Mouse (Mus musculus): ENCODE measurements around the gene Rabgef1. TPM values are rescaled to one million over a fixed set of nuclear protein-coding genes. Genes with fewer than 3 reads are reported as not detected.

Gene Rabgef1
- polyA plus RNA-seq, 1 experiment: 29.9 TPM

DNA sequence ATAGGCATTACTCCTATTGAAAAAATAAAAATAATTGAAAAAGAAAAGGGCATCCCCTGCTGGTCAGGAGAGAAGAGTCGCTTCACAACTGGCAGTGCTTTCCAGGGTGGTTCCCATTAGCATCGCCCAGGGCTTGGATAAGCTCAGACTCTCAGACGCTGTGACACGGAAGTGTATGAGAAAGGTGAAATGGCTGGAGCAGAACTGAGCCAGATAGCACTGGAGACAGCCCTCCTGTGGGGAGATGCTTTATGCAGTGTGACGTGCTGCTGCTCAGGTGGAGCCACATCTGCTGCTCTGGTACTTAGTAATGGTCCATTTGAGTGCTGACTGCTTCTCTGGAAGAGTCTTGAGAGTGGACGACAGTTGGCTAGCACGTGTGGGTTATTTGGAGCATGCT lies 8.8 kb downstream of the Rabgef1 start:
- no peak overlapping the region for H3K9ac ChIP-seq (ENCODE audit: low read depth, poor library complexity, severe bottlenecking)
- TF ChIP-seq CTCF (IDR thresholded peaks at IDR 0.05; ENCODE audit: low read depth, low read length) (no peak), POLR2A (IDR thresholded peaks at IDR 0.05; ENCODE audit: insufficient read depth, low read length) (no peak), EP300 (IDR thresholded peaks at IDR 0.05; ENCODE audit: insufficient read depth, low read depth, low read length) (no peak)
- no peaks in the 10 kb centered on the region for H3K27me3 ChIP-seq (ENCODE audit: control insufficient read depth, insufficient read depth, low read length, poor library complexity, severe bottlenecking)
- no peaks in the 10 kb centered on the region for H3K4me1 ChIP-seq (ENCODE audit: control insufficient read depth, insufficient read depth, low read length)
- no peaks in the 10 kb centered on the region for H3K9me3 ChIP-seq (replicated peaks; ENCODE audit: control insufficient read depth, insufficient read depth, low read length, poor library complexity, severe bottlenecking)
- H3K27ac ChIP-seq (ENCODE audit: insufficient read depth, low read length): no peak overlapping the region
- no peaks in the 10 kb centered on the region for H3K36me3 ChIP-seq (ENCODE audit: control insufficient read depth, insufficient read depth, low read length, poor library complexity, severe bottlenecking)
- H3K4me3 ChIP-seq (ENCODE audit: low read depth, low read length): 0 out of 2 replicates have a peak overlapping the region, but pooled peaks have one; percentile 1

DNA sequence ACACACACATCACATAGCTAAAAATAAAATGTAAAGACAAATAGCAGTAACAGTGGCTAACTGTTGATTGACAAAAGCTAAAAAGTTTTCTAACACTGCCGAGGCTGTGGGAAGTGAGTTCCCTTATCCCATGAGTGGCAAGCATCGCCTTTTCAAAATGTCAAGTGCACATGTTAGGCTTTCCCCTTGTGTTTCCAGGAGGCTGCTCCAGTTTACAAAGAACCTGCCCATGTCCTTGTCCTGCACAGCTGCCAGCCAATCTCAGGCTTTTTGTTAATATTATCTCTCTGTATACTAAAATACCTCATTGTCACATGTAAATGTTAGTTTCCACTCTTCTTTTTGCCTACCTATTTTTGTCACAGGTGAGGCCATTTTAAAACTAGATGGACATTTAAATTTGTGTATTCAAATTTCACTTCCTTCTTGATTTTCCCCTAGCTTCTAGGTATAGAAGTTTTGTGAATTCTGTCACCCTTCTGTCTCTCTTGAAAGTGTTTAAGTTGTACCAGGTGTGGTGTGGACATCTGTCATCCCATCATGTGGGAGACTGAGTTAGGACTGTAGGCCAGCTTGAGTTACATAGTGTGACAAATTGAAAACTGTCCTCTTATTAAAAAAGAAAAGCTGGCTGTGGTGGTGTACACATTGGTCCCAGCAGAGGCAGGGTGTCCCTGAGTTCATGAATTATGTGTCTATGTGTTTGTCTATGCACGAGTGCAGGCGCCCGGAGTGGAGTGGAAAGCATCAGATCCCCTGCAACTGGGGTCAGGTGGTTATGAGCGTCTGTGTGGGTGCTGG lies 10.3 kb downstream of the Rabgef1 start:
- H3K27me3 ChIP-seq (ENCODE audit: control insufficient read depth, insufficient read depth, low read length, poor library complexity, severe bottlenecking): no peaks in the 10 kb centered on the region
- H3K36me3 ChIP-seq (ENCODE audit: control insufficient read depth, insufficient read depth, low read length, poor library complexity, severe bottlenecking): no peaks in the 10 kb centered on the region
- H3K4me1 ChIP-seq (ENCODE audit: control insufficient read depth, insufficient read depth, low read length): no peaks in the 10 kb centered on the region
- H3K27ac ChIP-seq (ENCODE audit: insufficient read depth, low read length): no peak overlapping the region
- H3K9ac ChIP-seq (ENCODE audit: low read depth, poor library complexity, severe bottlenecking): no peak overlapping the region
- H3K9me3 ChIP-seq (replicated peaks; ENCODE audit: control insufficient read depth, insufficient read depth, low read length, poor library complexity, severe bottlenecking): no peaks in the 10 kb centered on the region
- no peak overlapping the region for H3K4me3 ChIP-seq (ENCODE audit: low read depth, low read length)
- TF ChIP-seq POLR2A (IDR thresholded peaks at IDR 0.05; ENCODE audit: insufficient read depth, low read length) (no peak), EP300 (IDR thresholded peaks at IDR 0.05; ENCODE audit: insufficient read depth, low read depth, low read length) (no peak), CTCF (IDR thresholded peaks at IDR 0.05; ENCODE audit: low read depth, low read length) (no peak)

DNA sequence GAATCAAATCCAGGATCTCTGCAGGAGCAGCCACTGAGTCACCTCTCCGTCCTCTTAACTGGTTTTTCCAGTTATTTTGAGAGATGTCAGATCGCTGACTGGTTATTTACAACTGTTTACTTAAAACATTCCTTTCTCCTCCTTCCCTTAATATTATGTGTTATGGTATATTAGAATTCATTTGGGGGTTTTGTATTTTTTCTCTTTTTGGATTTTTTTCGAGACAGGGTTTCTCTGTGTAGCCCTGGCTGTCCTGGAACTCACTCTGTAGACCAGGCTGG lies 10.9 kb downstream of the Rabgef1 start:
- TF ChIP-seq POLR2A (IDR thresholded peaks at IDR 0.05; ENCODE audit: insufficient read depth, low read length) (no peak), EP300 (IDR thresholded peaks at IDR 0.05; ENCODE audit: insufficient read depth, low read depth, low read length) (no peak), CTCF (IDR thresholded peaks at IDR 0.05; ENCODE audit: low read depth, low read length) (no peak)
- Histone ChIP-seq H3K9me3 (replicated peaks; ENCODE audit: control insufficient read depth, insufficient read depth, low read length, poor library complexity, severe bottlenecking) (no peaks in the 10 kb centered on the region), H3K36me3 (ENCODE audit: control insufficient read depth, insufficient read depth, low read length, poor library complexity, severe bottlenecking) (no peaks in the 10 kb centered on the region), H3K27ac (ENCODE audit: insufficient read depth, low read length) (no peak overlapping the region), H3K27me3 (ENCODE audit: control insufficient read depth, insufficient read depth, low read length, poor library complexity, severe bottlenecking) (no peaks in the 10 kb centered on the region), H3K9ac (ENCODE audit: low read depth, poor library complexity, severe bottlenecking) (no peak overlapping the region), H3K4me3 (ENCODE audit: low read depth, low read length) (no peak overlapping the region), H3K4me1 (ENCODE audit: control insufficient read depth, insufficient read depth, low read length) (no peaks in the 10 kb centered on the region)

DNA sequence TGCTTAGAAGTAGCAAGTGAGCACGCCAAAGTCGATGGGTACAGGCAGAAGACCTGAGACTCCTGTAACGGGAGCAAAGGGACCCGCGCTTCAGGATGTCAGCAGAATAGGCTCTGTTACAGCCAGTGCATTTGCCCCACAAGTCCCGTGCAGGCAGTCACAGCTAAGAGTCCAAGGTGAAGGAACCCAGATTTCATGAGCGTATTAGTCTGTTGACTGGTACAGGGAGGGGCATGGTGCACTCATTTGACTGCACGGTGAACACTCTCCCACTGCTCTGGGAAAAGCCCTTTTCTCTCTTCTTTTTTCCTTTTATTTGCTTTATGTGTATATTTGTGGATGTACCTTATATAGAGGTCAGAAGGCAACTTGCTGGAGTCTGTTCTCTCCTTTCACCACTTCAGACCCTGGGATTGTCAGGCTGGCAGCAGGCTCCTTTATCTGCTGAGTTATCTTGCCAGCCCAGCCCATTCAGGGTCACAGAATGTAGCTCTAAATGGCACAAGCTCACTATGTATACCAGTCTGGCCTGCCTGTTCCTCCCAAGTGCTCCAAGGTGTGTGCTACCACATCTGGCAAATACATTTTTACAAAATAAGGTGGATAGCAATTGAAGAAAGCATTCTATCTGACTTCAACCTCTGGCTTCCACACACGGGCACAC lies 12.7 kb downstream of the Rabgef1 start:
- no peak overlapping the region for H3K9ac ChIP-seq (ENCODE audit: low read depth, poor library complexity, severe bottlenecking)
- peaks cover 3% of the 10 kb centered on the region; the same call in 1 of the 2 replicates for H3K36me3 ChIP-seq (ENCODE audit: control insufficient read depth, insufficient read depth, low read length, poor library complexity, severe bottlenecking)
- H3K27me3 ChIP-seq (ENCODE audit: control insufficient read depth, insufficient read depth, low read length, poor library complexity, severe bottlenecking): no peaks in the 10 kb centered on the region
- no peak overlapping the region for H3K27ac ChIP-seq (ENCODE audit: insufficient read depth, low read length)
- H3K9me3 ChIP-seq (replicated peaks; ENCODE audit: control insufficient read depth, insufficient read depth, low read length, poor library complexity, severe bottlenecking): no peaks in the 10 kb centered on the region
- no peak for TF ChIP-seq POLR2A (IDR thresholded peaks at IDR 0.05; ENCODE audit: insufficient read depth, low read length)
- no peak for TF ChIP-seq EP300 (IDR thresholded peaks at IDR 0.05; ENCODE audit: insufficient read depth, low read depth, low read length)
- TF ChIP-seq CTCF (IDR thresholded peaks at IDR 0.05; ENCODE audit: low read depth, low read length): no peak
- H3K4me3 ChIP-seq (ENCODE audit: low read depth, low read length): no peak overlapping the region
- H3K4me1 ChIP-seq (ENCODE audit: control insufficient read depth, insufficient read depth, low read length): no peaks in the 10 kb centered on the region

DNA sequence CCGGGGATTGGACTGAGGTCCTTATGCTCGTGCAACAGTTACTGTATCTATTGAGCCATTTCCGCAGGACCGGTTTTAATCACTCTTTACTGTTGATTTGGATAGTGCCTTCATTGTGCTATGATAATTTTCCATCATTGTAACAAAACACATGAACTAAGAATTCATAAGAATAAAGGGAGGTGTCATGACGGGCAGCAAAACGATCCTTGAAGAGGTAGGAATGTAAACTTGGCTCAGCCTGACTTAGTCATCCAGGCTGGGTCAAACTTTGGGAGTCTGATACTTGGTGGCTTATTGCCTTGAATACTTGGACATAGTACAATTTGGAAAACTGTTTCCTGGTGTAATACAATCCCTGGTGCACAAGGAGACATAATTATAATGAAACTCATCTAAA lies 13.7 kb downstream of the Rabgef1 start:
- no peaks in the 10 kb centered on the region for H3K4me1 ChIP-seq (ENCODE audit: control insufficient read depth, insufficient read depth, low read length)
- H3K9me3 ChIP-seq (replicated peaks; ENCODE audit: control insufficient read depth, insufficient read depth, low read length, poor library complexity, severe bottlenecking): no peaks in the 10 kb centered on the region
- no peak overlapping the region for H3K27ac ChIP-seq (ENCODE audit: insufficient read depth, low read length)
- H3K36me3 ChIP-seq (ENCODE audit: control insufficient read depth, insufficient read depth, low read length, poor library complexity, severe bottlenecking): peaks cover 5% of the 10 kb centered on the region; the same call in 1 of the 2 replicates
- H3K9ac ChIP-seq (ENCODE audit: low read depth, poor library complexity, severe bottlenecking): no peak overlapping the region
- no peak for TF ChIP-seq POLR2A (IDR thresholded peaks at IDR 0.05; ENCODE audit: insufficient read depth, low read length)
- no peak for TF ChIP-seq CTCF (IDR thresholded peaks at IDR 0.05; ENCODE audit: low read depth, low read length)
- TF ChIP-seq EP300 (IDR thresholded peaks at IDR 0.05; ENCODE audit: insufficient read depth, low read depth, low read length): no peak
- no peaks in the 10 kb centered on the region for H3K27me3 ChIP-seq (ENCODE audit: control insufficient read depth, insufficient read depth, low read length, poor library complexity, severe bottlenecking)
- H3K4me3 ChIP-seq (ENCODE audit: low read depth, low read length): no peak overlapping the region

DNA sequence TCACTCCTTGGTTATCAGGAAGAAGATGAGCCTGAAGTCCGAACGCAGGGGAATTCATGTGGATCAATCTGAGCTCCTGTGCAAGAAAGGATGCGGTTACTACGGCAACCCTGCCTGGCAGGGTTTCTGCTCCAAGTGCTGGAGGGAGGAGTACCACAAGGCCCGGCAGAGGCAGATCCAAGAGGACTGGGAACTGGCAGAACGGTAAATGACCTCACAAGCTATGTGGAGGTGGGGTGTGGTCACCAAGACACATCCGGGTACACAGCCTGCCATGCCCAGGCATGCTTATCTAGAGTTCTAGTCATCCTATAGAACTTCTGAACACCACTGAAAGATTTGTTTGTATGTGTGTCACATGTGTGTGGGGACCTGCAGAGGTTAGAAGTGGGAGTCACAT lies 15.8 kb downstream of the Rabgef1 start:
- peaks cover 15% of the 10 kb centered on the region for H3K36me3 ChIP-seq (ENCODE audit: control insufficient read depth, insufficient read depth, low read length, poor library complexity, severe bottlenecking)
- H3K9ac ChIP-seq (ENCODE audit: low read depth, poor library complexity, severe bottlenecking): peak overlapping the region; percentile 47; the same call in 1 of the 2 replicates
- peak overlapping the region; percentile 94 for H3K27ac ChIP-seq (ENCODE audit: insufficient read depth, low read length)
- no peaks in the 10 kb centered on the region for H3K9me3 ChIP-seq (replicated peaks; ENCODE audit: control insufficient read depth, insufficient read depth, low read length, poor library complexity, severe bottlenecking)
- no peaks in the 10 kb centered on the region for H3K27me3 ChIP-seq (ENCODE audit: control insufficient read depth, insufficient read depth, low read length, poor library complexity, severe bottlenecking)
- H3K4me1 ChIP-seq (ENCODE audit: control insufficient read depth, insufficient read depth, low read length): no peaks in the 10 kb centered on the region
- TF ChIP-seq EP300 (IDR thresholded peaks at IDR 0.05; ENCODE audit: insufficient read depth, low read depth, low read length) (peak; percentile 88), POLR2A (IDR thresholded peaks at IDR 0.05; ENCODE audit: insufficient read depth, low read length) (no peak), CTCF (IDR thresholded peaks at IDR 0.05; ENCODE audit: low read depth, low read length) (no peak)
- H3K4me3 ChIP-seq (ENCODE audit: low read depth, low read length): no peak overlapping the region
